Mouse (Mus musculus) hindbrain, embryonic 16.5 days (tissue): Measurements from ENCODE around the gene Lrba. TPM values are rescaled to one million over a fixed set of nuclear protein-coding genes. Genes with fewer than 3 reads are reported as not detected.

Experiments used
- ATAC-seq: fragments of 200-750 bp; cut with Nextera tagmentation; 2 replicates; pipeline ENCODE4 v1.8.0; 2017; ENCODE audit warnings: moderate TSS enrichment, moderate library complexity
- H3K27ac ChIP-seq: fragments of 300-500 bp; sonication (generic); 2 replicates; pipeline ENCODE4 v1.5.1; 2014; ENCODE audit warnings: low read depth, mild to moderate bottlenecking, control low read depth, low read length, moderate library complexity
- H3K27me3 ChIP-seq: fragments of 300-500 bp; sonication (generic); replicated peaks from 2 replicates; pipeline ENCODE4 v1.6.1; 2014; ENCODE audit warnings: low read length; ENCODE audit not compliant: control insufficient read depth, insufficient read depth
- H3K36me3 ChIP-seq: fragments of 300-500 bp; sonication (generic); 2 replicates; pipeline ENCODE4 v1.6.1; 2014; ENCODE audit warnings: mild to moderate bottlenecking, low read length, moderate library complexity, mixed read lengths; ENCODE audit not compliant: control insufficient read depth, insufficient read depth
- H3K4me1 ChIP-seq: fragments of 300-500 bp; sonication (generic); 2 replicates; pipeline ENCODE4 v1.6.1; 2014; ENCODE audit warnings: low read depth, low read length; ENCODE audit not compliant: control insufficient read depth, insufficient read depth
- H3K4me2 ChIP-seq: fragments of 300-500 bp; sonication (generic); 2 replicates; pipeline ENCODE4 v1.6.1; 2014; ENCODE audit warnings: mild to moderate bottlenecking, low read length, control low read depth, moderate library complexity
- H3K4me3 ChIP-seq: fragments of 300-500 bp; sonication (generic); 2 replicates; pipeline ENCODE4 v1.5.1; 2014; ENCODE audit warnings: mild to moderate bottlenecking, low read length, control low read depth, moderate library complexity
- H3K9ac ChIP-seq: fragments of 300-500 bp; sonication (generic); 2 replicates; pipeline ENCODE4 v1.6.1; 2014; ENCODE audit warnings: low read depth, mild to moderate bottlenecking, control low read depth, low read length, moderate library complexity
- H3K9me3 ChIP-seq: fragments of 300-500 bp; sonication (generic); 2 replicates; pipeline ENCODE4 v1.6.1; 2014; ENCODE audit warnings: mild to moderate bottlenecking, low read length, moderate library complexity; ENCODE audit not compliant: control insufficient read depth
- WGBS: fragments of 180-500 bp; shearing (Covaris S2); extraction: QIAGEN DNeasy Blood & Tissue Kit; methylation state at CpG from one replicate; pipeline ENCODE4 v1.1.7; 2014; 5-methylcytosine and 5-hydroxymethylcytosine counted together
- polyA plus RNA-seq: library from polyadenylated mRNA; unstranded; fragments of >200 nt; fragmentation: Nextera tagmentation; extraction: Ambion mirVana; gene quantifications from 2 replicates; pipeline ENCODE4 v1.2.1, GENCODE M21; 2015

Lrba gene
- polyA plus RNA-seq, 1 experiment from 2014 or later = 6.1 TPM

DNA sequence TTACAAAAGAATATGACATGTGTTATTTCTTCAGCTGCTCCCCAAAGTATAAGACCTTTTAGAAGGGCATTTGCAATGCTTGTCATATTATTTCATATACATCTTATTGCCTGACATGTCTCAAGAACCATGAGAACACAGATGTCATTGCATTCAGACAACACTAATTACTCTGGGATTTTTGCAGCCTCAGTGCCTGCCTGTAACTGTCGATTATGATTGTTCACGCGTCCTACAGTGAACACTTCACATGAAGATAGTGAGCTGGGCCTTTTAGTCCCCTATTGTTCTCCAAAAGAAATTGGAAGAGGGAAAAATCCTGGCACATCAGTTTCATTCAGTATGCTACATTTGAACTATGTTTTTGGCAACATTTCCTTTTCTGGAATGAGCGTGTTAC lies 335.2 kb downstream of the Lrba start:
- 42% methylated on average over 4 of the region's 4 CpGs for WGBS
- Histone ChIP-seq H3K4me2 (no peak overlapping the region), H3K4me3 (no peak overlapping the region), H3K27ac (peak overlapping the region; percentile 29; the same call in 1 of the 2 replicates), H3K9me3 (no peaks in the 10 kb centered on the region), H3K9ac (peak overlapping the region; percentile 43), H3K4me1 (peaks cover 3% of the 10 kb centered on the region; the same call in 1 of the 2 replicates), H3K27me3 (no peaks in the 10 kb centered on the region), H3K36me3 (no peaks in the 10 kb centered on the region)
- no peak for ATAC-seq

DNA sequence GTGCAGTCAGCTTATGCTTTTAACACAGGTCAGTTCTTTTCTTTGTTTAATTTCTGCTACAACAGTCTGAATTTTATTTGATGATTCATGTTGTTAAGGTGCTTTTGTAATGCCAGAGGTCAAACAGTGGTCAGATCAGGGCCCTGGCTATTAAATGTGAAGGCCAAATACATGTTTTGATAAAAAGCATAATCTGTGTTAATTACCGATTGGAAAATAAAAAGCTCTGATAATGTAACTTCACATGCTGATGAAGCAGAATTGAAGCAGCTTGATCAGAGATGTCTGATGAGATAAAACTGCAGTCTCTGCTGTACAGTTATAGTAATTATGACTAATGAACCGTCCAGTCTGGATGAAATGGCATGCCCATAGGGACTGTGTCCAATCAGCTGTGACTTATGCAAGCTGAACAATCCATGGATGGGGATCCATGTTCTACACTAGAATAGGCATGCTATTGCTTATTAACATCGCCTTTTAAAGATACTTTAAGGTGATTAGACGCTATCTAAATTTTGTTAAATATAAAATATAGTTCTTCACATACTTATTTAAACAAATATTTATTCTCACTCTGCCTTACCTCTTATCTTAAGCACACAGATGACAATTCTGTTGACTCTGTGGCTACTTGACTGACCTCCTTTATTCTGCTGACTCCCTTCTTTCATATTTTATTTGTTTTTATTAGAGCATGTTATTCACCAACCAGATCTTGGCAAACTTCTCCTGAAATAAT lies 336.0 kb downstream of the Lrba start:
- H3K27me3 ChIP-seq = no peaks in the 10 kb centered on the region
- no peak overlapping the region for H3K9ac ChIP-seq
- H3K4me1 ChIP-seq = peaks cover 3% of the 10 kb centered on the region; the same call in 1 of the 2 replicates
- H3K36me3 ChIP-seq = no peaks in the 10 kb centered on the region
- H3K9me3 ChIP-seq = no peaks in the 10 kb centered on the region
- WGBS = 61% methylated on average over 4 of the region's 4 CpGs
- no peak overlapping the region for H3K27ac ChIP-seq
- ATAC-seq = no peak
- H3K4me2 ChIP-seq = no peak overlapping the region
- no peak overlapping the region for H3K4me3 ChIP-seq

DNA sequence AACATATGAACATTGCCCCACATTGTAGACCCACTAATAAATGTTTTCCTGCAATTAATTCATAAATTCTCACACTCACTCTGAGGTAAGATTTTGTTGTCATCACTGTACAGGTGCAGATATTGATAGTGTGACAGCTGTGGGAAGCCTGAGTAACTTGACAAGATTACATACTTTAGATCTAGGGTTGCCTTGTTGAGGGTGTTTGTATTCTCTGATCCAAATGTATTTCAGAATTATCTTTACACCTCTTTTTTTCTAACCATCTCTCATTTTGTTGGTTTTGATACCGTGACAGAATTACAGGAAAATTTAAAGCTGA lies 336.5 kb downstream of the Lrba start:
- Histone ChIP-seq H3K27me3 (no peaks in the 10 kb centered on the region), H3K9ac (no peak overlapping the region), H3K4me3 (no peak overlapping the region), H3K36me3 (no peaks in the 10 kb centered on the region), H3K4me1 (peaks cover 3% of the 10 kb centered on the region; the same call in 1 of the 2 replicates), H3K9me3 (no peaks in the 10 kb centered on the region), H3K27ac (no peak overlapping the region), H3K4me2 (no peak overlapping the region)
- ATAC-seq = no peak
- 91% methylated on average over 1 of the region's 1 CpGs for WGBS

DNA sequence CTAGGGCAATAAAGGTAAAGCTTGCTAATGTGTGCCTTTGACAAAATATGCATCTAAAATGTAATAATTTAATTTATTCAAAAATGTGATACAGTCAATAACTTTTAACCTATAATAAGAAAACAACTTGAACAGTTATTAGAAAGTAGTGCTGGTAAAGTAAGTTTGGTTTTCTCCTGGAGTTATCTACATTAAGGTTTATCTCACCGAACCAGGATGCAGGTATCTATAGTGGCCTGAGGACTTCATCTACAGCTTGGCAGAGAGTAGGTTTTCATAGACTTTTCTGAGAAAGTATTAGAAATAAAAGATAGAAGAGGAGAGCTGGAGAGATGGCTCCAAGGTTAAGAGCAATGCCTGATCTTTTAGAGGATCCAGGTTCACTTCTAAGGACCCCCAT lies 336.9 kb downstream of the Lrba start:
- H3K9me3 ChIP-seq = no peaks in the 10 kb centered on the region
- peaks cover 3% of the 10 kb centered on the region; the same call in 1 of the 2 replicates for H3K4me1 ChIP-seq
- no peak overlapping the region for H3K4me3 ChIP-seq
- 93% methylated on average over 1 of the region's 1 CpGs for WGBS
- no peak overlapping the region for H3K27ac ChIP-seq
- no peak overlapping the region for H3K9ac ChIP-seq
- H3K27me3 ChIP-seq = no peaks in the 10 kb centered on the region
- ATAC-seq = no peak
- no peaks in the 10 kb centered on the region for H3K36me3 ChIP-seq
- H3K4me2 ChIP-seq = no peak overlapping the region

DNA sequence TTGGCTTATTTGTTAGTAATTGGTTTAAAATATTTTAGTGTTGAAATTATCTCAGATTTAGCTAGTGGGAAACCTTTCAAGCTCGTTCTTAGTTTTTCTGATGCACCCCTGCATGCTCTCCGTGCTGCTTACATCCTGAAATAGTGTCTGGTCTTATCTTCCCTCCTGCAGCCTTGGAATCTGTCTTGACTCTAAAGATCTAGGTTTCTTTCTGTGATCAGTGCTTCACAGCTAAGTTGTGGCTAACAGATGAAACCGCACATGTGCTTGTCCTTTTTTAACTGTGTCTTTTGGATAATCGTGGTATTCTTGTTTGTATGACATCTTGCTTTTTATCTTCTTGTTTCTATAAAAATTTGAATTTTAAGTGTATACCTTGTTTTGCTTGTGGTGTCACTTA lies 342.8 kb downstream of the Lrba start:
- Histone ChIP-seq H3K27ac (no peak overlapping the region), H3K27me3 (no peaks in the 10 kb centered on the region), H3K36me3 (no peaks in the 10 kb centered on the region), H3K9ac (no peak overlapping the region), H3K9me3 (no peaks in the 10 kb centered on the region), H3K4me2 (no peak overlapping the region), H3K4me3 (no peak overlapping the region), H3K4me1 (no peaks in the 10 kb centered on the region)
- no peak for ATAC-seq
- WGBS = 78% methylated on average over 4 of the region's 4 CpGs

DNA sequence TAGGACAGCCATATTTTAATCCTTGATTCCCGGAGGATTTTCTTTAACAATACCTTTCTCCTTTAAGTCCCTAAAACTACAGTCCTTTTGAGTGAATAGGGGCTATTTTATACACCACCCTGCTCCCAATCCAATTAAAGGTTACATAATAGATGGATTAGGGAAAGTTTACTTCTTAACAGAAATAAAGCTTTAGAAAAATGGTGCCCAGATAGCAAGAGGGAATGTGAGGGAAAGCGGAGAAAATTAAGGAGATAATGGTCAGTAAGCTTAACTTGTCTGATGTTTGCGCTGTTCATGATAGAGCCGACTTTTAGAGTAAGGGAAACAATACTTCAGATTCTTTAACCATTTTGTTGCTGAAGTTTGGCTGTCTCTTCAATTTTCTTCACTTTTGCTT lies 347.0 kb downstream of the Lrba start:
- 35% methylated on average over 4 of the region's 4 CpGs for WGBS
- no peaks in the 10 kb centered on the region for H3K9me3 ChIP-seq
- H3K4me2 ChIP-seq = no peak overlapping the region
- no peak overlapping the region for H3K9ac ChIP-seq
- H3K27ac ChIP-seq = no peak overlapping the region
- no peak overlapping the region for H3K4me3 ChIP-seq
- H3K4me1 ChIP-seq = no peaks in the 10 kb centered on the region
- no peaks in the 10 kb centered on the region for H3K27me3 ChIP-seq
- H3K36me3 ChIP-seq = no peaks in the 10 kb centered on the region
- ATAC-seq = no peak

DNA sequence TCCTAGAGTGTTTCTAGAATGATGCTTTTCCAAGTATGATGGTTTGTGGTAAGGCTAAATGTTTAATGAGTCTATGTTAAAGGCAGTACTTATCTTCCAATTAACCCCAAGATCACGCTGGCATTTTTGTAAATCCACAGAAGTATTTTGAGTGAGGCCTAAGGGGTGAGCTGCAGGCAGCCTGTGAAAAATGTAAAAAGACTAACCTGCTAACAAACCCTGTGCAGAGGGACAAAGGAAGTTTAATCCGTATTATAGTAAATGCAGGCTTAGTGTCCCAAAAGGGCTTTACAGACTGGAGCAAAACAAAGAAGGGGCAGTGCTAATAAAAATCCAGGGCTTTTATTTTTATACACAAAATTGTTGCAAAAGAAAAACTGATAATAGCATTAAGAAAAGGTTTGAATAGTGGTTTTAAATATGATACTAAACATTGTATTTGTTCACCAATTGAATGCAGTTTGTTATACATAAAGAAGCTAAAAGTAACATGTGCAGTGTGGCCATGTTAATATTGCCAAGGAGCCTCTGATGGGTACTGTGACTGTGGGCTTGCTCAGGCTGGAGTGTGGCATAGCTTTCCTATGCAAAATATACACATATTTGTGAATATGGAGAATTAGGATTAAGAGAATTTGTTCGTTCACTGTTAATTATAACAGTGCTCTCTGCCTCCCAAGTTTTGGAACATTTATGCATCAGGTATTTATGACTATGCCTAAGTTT lies 348.2 kb downstream of the Lrba start:
- WGBS = 37% methylated on average over 3 of the region's 3 CpGs
- H3K9ac ChIP-seq = no peak overlapping the region
- H3K4me1 ChIP-seq = no peaks in the 10 kb centered on the region
- H3K4me2 ChIP-seq = no peak overlapping the region
- H3K4me3 ChIP-seq = no peak overlapping the region
- H3K9me3 ChIP-seq = no peaks in the 10 kb centered on the region
- no peak for ATAC-seq
- no peak overlapping the region for H3K27ac ChIP-seq
- no peaks in the 10 kb centered on the region for H3K36me3 ChIP-seq
- H3K27me3 ChIP-seq = no peaks in the 10 kb centered on the region

DNA sequence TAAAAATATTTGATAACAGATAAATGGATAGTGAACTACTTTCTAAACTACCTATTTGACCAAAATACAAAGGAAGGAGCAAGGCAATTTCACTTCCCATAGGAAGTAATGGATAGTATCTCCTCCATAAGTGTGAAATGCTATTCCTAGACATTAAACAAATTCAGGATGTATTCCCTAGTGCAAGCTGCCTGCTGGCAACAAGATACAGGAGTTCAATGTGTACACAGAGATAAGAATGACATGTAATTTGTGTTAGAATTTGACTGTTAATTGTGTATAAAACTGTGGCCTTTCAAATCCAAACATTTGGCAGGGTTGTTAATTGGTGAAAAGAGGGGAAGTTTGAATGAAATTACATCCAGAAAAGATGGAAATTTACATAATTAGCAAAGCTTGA lies 350.8 kb downstream of the Lrba start:
- no peaks in the 10 kb centered on the region for H3K36me3 ChIP-seq
- no peak for ATAC-seq
- no peak overlapping the region for H3K27ac ChIP-seq
- no peaks in the 10 kb centered on the region for H3K4me1 ChIP-seq
- H3K4me3 ChIP-seq = no peak overlapping the region
- no peak overlapping the region for H3K4me2 ChIP-seq
- H3K9me3 ChIP-seq = no peaks in the 10 kb centered on the region
- no peaks in the 10 kb centered on the region for H3K27me3 ChIP-seq
- H3K9ac ChIP-seq = no peak overlapping the region

DNA sequence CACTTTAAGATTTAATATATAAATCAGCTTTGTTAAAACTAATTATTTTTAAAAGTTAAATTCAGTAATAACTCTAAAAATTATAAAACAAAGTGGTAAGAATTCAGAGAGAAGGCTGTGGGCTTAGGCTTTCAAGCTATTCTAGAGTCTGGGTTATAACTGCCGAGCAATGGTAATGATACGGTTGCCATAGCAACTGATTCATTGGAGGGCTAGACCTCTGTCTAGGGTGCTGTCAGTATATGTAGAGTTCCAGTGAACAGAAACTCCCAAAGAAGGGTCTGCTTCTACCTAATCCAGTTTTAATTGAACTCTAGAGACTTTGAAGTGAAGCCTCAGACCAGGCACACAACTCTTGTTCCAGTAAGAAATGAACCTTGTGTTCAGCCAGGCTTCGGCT lies 377.8 kb downstream of the Lrba start:
- peak; percentile 81; the same call in 1 of the 2 replicates for ATAC-seq
- 40% methylated on average over 3 of the region's 3 CpGs for WGBS
- Histone ChIP-seq H3K36me3 (no peaks in the 10 kb centered on the region), H3K4me1 (no peaks in the 10 kb centered on the region), H3K4me3 (no peak overlapping the region), H3K9me3 (no peaks in the 10 kb centered on the region), H3K27me3 (no peaks in the 10 kb centered on the region), H3K9ac (no peak overlapping the region), H3K27ac (no peak overlapping the region), H3K4me2 (no peak overlapping the region)
